Mouse (Mus musculus) heart, postnatal 0 days (tissue): ENCODE measurements at regions not wholly inside any gene's neighbourhood (a gene's known extent, or its start where the extent isn't known, plus 50 kb on each side); places are given as distances from the start of the nearest gene placed in this dataset.

Source experiments
- ATAC-seq: fragments of 200-750 bp; cut with Nextera tagmentation; 2 replicates; pipeline ENCODE4 v1.8.0; 2017; ENCODE audit warnings: low read depth, moderate number of reproducible peaks, moderate library complexity; ENCODE audit not compliant: insufficient read depth
- DNase-seq: peaks from one replicate; pipeline ENCODE4 v3.0.0-alpha.2; 2016; ENCODE audit warnings: low spot score
- H3K27ac ChIP-seq: fragments of 300-500 bp; sonication (generic); 2 replicates; pipeline ENCODE4 v1.5.1; 2014; ENCODE audit warnings: low read depth, mild to moderate bottlenecking
- H3K27me3 ChIP-seq: fragments of 300-500 bp; sonication (generic); 2 replicates; pipeline ENCODE4 v1.6.1; 2014; ENCODE audit warnings: low read length, mixed read lengths; ENCODE audit not compliant: control insufficient read depth, insufficient read depth
- H3K36me3 ChIP-seq: fragments of 300-500 bp; sonication (generic); replicated peaks from 2 replicates; pipeline ENCODE4 v1.6.1; 2014; ENCODE audit warnings: low read length, mixed read lengths; ENCODE audit not compliant: control insufficient read depth, insufficient read depth
- H3K4me1 ChIP-seq: fragments of 300-500 bp; sonication (generic); 2 replicates; pipeline ENCODE4 v1.6.1; 2014; ENCODE audit warnings: antibody characterized with exemption; ENCODE audit not compliant: control insufficient read depth, insufficient read depth
- H3K4me2 ChIP-seq: fragments of 300-500 bp; sonication (generic); 2 replicates; pipeline ENCODE4 v1.6.1; 2014; ENCODE audit warnings: low read depth, mild to moderate bottlenecking, low read length, moderate library complexity
- H3K4me3 ChIP-seq: fragments of 300-500 bp; sonication (generic); 2 replicates; pipeline ENCODE4 v1.5.1; 2014; ENCODE audit warnings: low read depth, low read length
- H3K9ac ChIP-seq: fragments of 300-500 bp; sonication (generic); replicated peaks from 2 replicates; pipeline ENCODE4 v1.6.1; 2014; ENCODE audit warnings: low read depth, low read length, mixed read lengths
- H3K9me3 ChIP-seq: fragments of 300-500 bp; sonication (generic); replicated peaks from 2 replicates; pipeline ENCODE4 v1.6.1; 2016; ENCODE audit warnings: low read length; ENCODE audit not compliant: control insufficient read depth
- CTCF ChIP-seq: IDR thresholded peaks from 2 replicates; pipeline ENCODE4 v1.5.1; 2016; ENCODE audit warnings: antibody characterized with exemption, control low read depth, low read depth
- EP300 ChIP-seq: IDR thresholded peaks from 2 replicates; pipeline ENCODE4 v1.6.1; 2016; ENCODE audit warnings: antibody characterized with exemption, low read depth
- WGBS: fragments of 180-500 bp; shearing (Covaris S2); extraction: QIAGEN DNeasy Blood & Tissue Kit; methylation state at CpG from one replicate; pipeline ENCODE4 v1.1.7; 2014; 5-methylcytosine and 5-hydroxymethylcytosine counted together

DNA sequence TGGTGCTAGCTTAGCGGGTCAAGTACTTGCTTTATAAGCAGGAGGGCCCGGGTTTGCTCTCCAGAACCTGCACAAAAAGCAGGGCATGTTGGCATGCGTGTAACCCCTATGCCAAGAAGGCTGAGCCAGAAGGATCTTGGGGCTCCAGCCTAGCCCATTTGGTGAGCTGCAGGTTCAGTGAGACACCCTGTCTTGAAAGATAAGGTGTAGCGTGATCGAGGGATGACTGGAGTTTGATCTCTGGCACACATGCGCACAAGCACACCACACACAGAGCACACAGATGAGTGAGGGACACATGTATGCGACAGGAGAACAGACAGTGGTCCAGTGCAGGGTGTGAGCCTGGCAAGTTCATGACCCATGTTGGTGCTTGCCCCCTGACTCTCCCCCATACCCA, 152.1 kb downstream of the Gadd45g start:
- DNase-seq: no peak
- Histone ChIP-seq H3K9ac (no peak overlapping the region), H3K27ac (no peak overlapping the region), H3K4me3 (no peak overlapping the region), H3K4me1 (0 out of 2 replicates have a peak, but pooled peaks cover 3% of the 10 kb centered on the region), H3K9me3 (no peaks in the 10 kb centered on the region), H3K36me3 (no peaks in the 10 kb centered on the region), H3K27me3 (no peaks in the 10 kb centered on the region), H3K4me2 (no peak overlapping the region)
- WGBS: 92% methylated on average over 7 of the region's 7 CpGs
- TF ChIP-seq EP300 (no peak), CTCF (no peak)
- no peak for ATAC-seq

- H3K27ac ChIP-seq: no peak overlapping the region
- no peak for ATAC-seq
- no peaks in the 10 kb centered on the region for H3K27me3 ChIP-seq
- H3K9me3 ChIP-seq: no peaks in the 10 kb centered on the region
- H3K4me3 ChIP-seq: no peak overlapping the region
- no peaks in the 10 kb centered on the region for H3K36me3 ChIP-seq
- no peak for DNase-seq
- WGBS: 72% methylated on average over 12 of the region's 12 CpGs
- no peak overlapping the region for H3K4me2 ChIP-seq
- TF ChIP-seq EP300: no peak
- TF ChIP-seq CTCF: no peak
- 0 out of 2 replicates have a peak, but pooled peaks cover 3% of the 10 kb centered on the region for H3K4me1 ChIP-seq
- H3K9ac ChIP-seq: no peak overlapping the region
Measured at GRCm38 (mm10) chr13:52001811-52002210, 155.3 kb downstream of the Gadd45g start.

DNA sequence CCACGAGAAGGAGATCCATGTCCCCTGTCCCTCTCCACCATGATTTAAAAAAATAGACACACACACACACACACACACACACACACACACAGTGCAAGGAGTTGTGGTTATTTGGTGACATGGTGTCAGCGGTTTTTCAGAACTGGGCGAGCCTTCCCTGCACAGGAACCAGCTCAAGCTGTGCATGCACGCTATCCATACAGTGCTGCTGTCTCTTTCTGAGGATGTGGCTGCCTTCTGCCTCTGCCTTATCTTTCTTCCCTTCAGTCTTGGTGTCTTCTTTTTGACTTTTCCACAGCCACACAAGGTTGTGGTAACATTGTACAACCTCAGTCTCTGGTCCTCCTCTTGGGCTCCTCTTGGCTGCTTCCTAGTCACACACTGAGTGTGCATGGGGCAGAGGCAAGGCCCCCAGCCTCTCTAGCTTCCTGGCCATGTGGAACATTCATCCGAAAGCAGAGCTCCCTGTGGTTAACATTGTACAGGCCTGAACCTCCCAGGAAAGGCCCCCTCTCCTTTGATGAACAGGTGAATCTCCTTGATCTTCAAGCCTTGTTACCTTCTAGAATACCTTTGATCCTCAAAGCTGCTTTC, 157.6 kb downstream of the Gadd45g start:
- WGBS: 86% methylated on average over 5 of the region's 5 CpGs
- no peak for ATAC-seq
- Histone ChIP-seq H3K9ac (no peak overlapping the region), H3K36me3 (no peaks in the 10 kb centered on the region), H3K4me1 (0 out of 2 replicates have a peak, but pooled peaks cover 3% of the 10 kb centered on the region), H3K4me3 (no peak overlapping the region), H3K4me2 (no peak overlapping the region), H3K9me3 (no peaks in the 10 kb centered on the region), H3K27ac (no peak overlapping the region), H3K27me3 (no peaks in the 10 kb centered on the region)
- no peak for DNase-seq
- TF ChIP-seq CTCF: no peak
- no peak for TF ChIP-seq EP300

- no peak for ATAC-seq
- no peak for DNase-seq
- no peak overlapping the region for H3K4me2 ChIP-seq
- H3K27me3 ChIP-seq: no peaks in the 10 kb centered on the region
- H3K27ac ChIP-seq: no peak overlapping the region
- H3K36me3 ChIP-seq: no peaks in the 10 kb centered on the region
- H3K9ac ChIP-seq: no peak overlapping the region
- WGBS: 82% methylated on average over 6 of the region's 6 CpGs
- no peak overlapping the region for H3K4me3 ChIP-seq
- no peaks in the 10 kb centered on the region for H3K4me1 ChIP-seq
- H3K9me3 ChIP-seq: no peaks in the 10 kb centered on the region
- no peak for TF ChIP-seq EP300
- no peak for TF ChIP-seq CTCF
Measured at GRCm38 (mm10) chr13:52007585-52008395, 161.3 kb downstream of the Gadd45g start.

GRCm38 (mm10) chr13:52009231-52009630, 162.8 kb downstream of the Gadd45g start:
- ATAC-seq (no peak), DNase-seq (no peak)
- H3K27ac ChIP-seq: no peak overlapping the region
- no peaks in the 10 kb centered on the region for H3K27me3 ChIP-seq
- WGBS: 75% methylated on average over 4 of the region's 4 CpGs
- H3K9me3 ChIP-seq: no peaks in the 10 kb centered on the region
- H3K4me3 ChIP-seq: no peak overlapping the region
- TF ChIP-seq CTCF (no peak), EP300 (no peak)
- H3K4me2 ChIP-seq: no peak overlapping the region
- H3K9ac ChIP-seq: no peak overlapping the region
- H3K36me3 ChIP-seq: no peaks in the 10 kb centered on the region
- no peaks in the 10 kb centered on the region for H3K4me1 ChIP-seq
